Mouse (Mus musculus) spleen, adult 2 months (tissue): ENCODE measurements around the gene Pgr.

Source experiments
- CTCF ChIP-seq: fragments of 200-500 bp; IDR thresholded peaks from 2 replicates; pipeline ENCODE4 v1.5.1; 2011; ENCODE audit warnings: mild to moderate bottlenecking, inconsistent platforms; ENCODE audit not compliant: insufficient read depth, insufficient read length, insufficient replicate concordance; ENCODE audit errors: extremely low read depth
- POLR2A ChIP-seq: fragments of 200-500 bp; IDR thresholded peaks from 2 replicates; pipeline ENCODE4 v1.6.1; 2011; ENCODE audit warnings: low read depth, low read length, inconsistent platforms

DNA sequence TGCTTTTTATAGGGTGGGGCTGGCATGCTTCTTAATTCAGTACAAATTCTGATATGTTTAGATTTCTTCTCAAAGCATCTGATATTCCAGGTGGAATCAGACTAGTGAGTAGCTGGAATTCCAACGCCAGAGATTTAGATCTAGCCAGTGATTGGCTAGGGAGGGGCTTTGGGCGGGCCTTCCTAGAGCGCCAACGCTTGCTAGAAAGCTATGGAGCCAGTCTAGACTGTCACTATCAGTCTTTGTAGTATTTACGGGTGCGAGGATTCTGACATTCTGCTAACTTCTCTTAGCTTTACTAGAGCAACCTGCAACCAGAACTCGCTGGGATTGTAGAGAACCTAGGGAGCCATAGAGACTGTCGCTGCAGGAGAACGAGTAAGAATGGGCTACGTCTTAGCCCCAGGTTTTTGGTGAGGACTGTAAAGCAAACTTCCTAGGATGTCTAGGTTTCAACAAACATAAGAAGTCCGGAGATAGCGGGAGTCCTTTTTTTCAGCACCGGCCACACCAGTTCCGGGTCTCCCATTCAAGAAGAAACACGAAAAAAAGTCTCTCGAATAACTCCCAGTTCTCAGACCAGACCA is at the start of gene Pgr:
- TF ChIP-seq CTCF (no peak), POLR2A (no peak)
